Mouse (Mus musculus): ENCODE data around the gene Cdh4.

GRCm38 (mm10) chr2:179555928-179556327, 113.7 kb downstream of the Cdh4 start:
- TF ChIP-seq GATA1 (IDR thresholded peaks at IDR 0.05; ENCODE audit: borderline replicate concordance, low read length), result no peak
- no peak for TF ChIP-seq CTCF (IDR thresholded peaks at IDR 0.05; ENCODE audit: low read depth, low read length)
- TF ChIP-seq POLR2AphosphoS5 (IDR thresholded peaks at IDR 0.05; ENCODE audit: insufficient replicate concordance, low read depth, low read length), result no peak
- no peak for TF ChIP-seq TAL1 (conservative IDR thresholded peaks at IDR 0.05; ENCODE audit: low read depth, low read length)
- no peak for TF ChIP-seq GATA2 (IDR thresholded peaks at IDR 0.05; ENCODE audit: borderline replicate concordance, low read depth, low read length)
